Mouse (Mus musculus): ENCODE results near the gene Dtx3. TPM values are rescaled to one million over a fixed set of nuclear protein-coding genes. Genes with fewer than 3 reads are reported as not detected.

Gene Dtx3
- polyA plus RNA-seq, 2 experiments, result 157 to 565 TPM

DNA sequence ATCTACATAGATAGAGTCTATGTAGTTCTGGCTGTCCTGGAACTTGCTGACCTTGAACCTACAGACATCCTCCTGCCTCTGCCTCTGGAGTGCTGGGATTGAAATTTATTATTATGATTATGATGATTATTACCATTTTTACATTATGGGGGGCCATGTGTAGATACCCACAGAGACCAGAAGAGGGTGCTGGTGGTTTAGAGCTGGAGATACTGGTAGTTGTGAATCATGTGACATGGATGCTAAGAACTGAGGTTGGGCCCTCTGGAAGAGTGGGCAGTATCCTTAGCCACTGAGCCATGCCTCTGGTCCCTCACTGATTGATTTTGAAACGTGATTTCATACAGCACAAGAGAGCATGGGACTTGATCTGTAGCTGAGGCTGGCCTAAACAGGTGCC is 9.1 kb downstream of the Dtx3 start:
- H3K4me1 ChIP-seq (ENCODE audit: control insufficient read depth, insufficient read depth, low read length), result peaks cover 22% of the 10 kb centered on the region
- H3K9me3 ChIP-seq (ENCODE audit: control insufficient read depth, low read length), result no peaks in the 10 kb centered on the region

DNA sequence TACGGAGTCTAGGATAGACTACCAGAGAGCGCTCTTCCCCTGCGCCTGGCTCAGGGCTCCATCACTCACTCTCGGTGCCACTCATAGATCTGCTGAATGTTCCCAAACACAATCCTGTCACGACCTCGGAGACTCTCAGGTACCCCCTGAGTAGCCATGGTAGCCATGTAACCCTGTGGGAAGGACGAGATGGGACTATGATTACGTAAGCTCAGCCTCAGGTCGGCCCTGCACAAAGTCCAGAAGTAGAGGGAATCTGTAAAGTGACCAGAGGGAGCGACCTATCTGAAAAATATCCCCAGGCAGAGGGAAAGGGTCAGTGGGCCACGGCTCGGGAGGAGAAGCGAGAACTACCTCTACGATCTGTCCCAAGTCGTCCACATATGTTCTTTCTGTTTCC is 10.0 kb downstream of the Dtx3 start:
- Histone ChIP-seq H3K4me2 (replicated peaks; ENCODE audit: low read depth, low read length, severe bottlenecking) (no peak overlapping the region), H3K27me3 (ENCODE audit: control insufficient read depth, insufficient read depth, low read length) (peaks cover 5% of the 10 kb centered on the region), H3K9ac (ENCODE audit: low read depth, low read length, severe bottlenecking) (no peak overlapping the region), H3K27ac (replicated peaks; ENCODE audit: low read depth, low read length) (no peak overlapping the region), H3K4me3 (replicated peaks; ENCODE audit: low read length) (no peak overlapping the region), H3K36me3 (ENCODE audit: control insufficient read depth, insufficient read depth, low read length) (peaks cover 54% of the 10 kb centered on the region), H3K9me3 (ENCODE audit: control insufficient read depth, low read length) (no peaks in the 10 kb centered on the region), H3K4me1 (ENCODE audit: control insufficient read depth, insufficient read depth, low read length) (peaks cover 17% of the 10 kb centered on the region)
- 85% methylated on average over 15 of the region's 15 CpGs for WGBS
- no peak for TF ChIP-seq POLR2A (IDR thresholded peaks at IDR 0.05; ENCODE audit: borderline replicate concordance, extremely low read depth, insufficient read depth, insufficient read length)
- ATAC-seq (ENCODE audit: low FRiP score, low read depth) (no peak), DNase-seq (ENCODE audit: low spot score) (no peak)

More for the DNA sequence above, 9.1 kb downstream of the Dtx3 start:
- no peak for ATAC-seq (ENCODE audit: low FRiP score, low read depth)
- WGBS, result 83% methylated on average over 1 of the region's 1 CpGs
- TF ChIP-seq POLR2A (IDR thresholded peaks at IDR 0.05; ENCODE audit: borderline replicate concordance, extremely low read depth, insufficient read depth, insufficient read length), result no peak
- Histone ChIP-seq H3K36me3 (ENCODE audit: control insufficient read depth, insufficient read depth, low read length) (peaks cover 63% of the 10 kb centered on the region), H3K4me2 (replicated peaks; ENCODE audit: low read depth, low read length, severe bottlenecking) (no peak overlapping the region), H3K27me3 (ENCODE audit: control insufficient read depth, insufficient read depth, low read length) (no peaks in the 10 kb centered on the region), H3K4me3 (replicated peaks; ENCODE audit: low read length) (no peak overlapping the region), H3K27ac (replicated peaks; ENCODE audit: low read depth, low read length) (no peak overlapping the region), H3K9ac (ENCODE audit: low read depth, low read length, severe bottlenecking) (no peak overlapping the region)
- DNase-seq (ENCODE audit: low spot score), result no peak

DNA sequence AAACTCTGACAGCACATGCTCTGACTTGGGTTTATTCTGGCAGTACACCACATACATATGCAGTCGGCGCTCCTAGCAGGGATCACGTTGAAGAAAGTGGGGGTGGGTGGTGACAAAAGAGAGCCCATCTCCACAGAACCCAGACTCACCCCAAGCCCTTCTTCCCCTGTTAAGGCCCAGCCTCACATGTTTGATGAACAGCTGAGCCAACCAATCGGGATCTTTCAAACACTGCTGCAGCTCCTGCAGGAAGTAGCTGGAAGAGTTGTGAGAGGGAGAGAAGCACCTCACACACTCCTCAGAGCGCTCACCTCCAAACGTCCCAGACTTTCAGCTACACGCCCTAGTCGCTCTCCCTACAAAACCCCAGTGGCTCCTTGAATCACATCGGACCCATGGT is 10.4 kb downstream of the Dtx3 start:
- Histone ChIP-seq H3K4me3 (replicated peaks; ENCODE audit: low read length) (no peak overlapping the region), H3K27me3 (ENCODE audit: control insufficient read depth, insufficient read depth, low read length) (peaks cover 9% of the 10 kb centered on the region), H3K4me2 (replicated peaks; ENCODE audit: low read depth, low read length, severe bottlenecking) (no peak overlapping the region), H3K9ac (ENCODE audit: low read depth, low read length, severe bottlenecking) (no peak overlapping the region), H3K9me3 (ENCODE audit: control insufficient read depth, low read length) (no peaks in the 10 kb centered on the region), H3K4me1 (ENCODE audit: control insufficient read depth, insufficient read depth, low read length) (peaks cover 17% of the 10 kb centered on the region), H3K36me3 (ENCODE audit: control insufficient read depth, insufficient read depth, low read length) (peaks cover 53% of the 10 kb centered on the region), H3K27ac (replicated peaks; ENCODE audit: low read depth, low read length) (no peak overlapping the region)
- DNase-seq (ENCODE audit: low spot score) (no peak), ATAC-seq (ENCODE audit: low FRiP score, low read depth) (no peak)
- 77% methylated on average over 9 of the region's 9 CpGs for WGBS
- no peak for TF ChIP-seq POLR2A (IDR thresholded peaks at IDR 0.05; ENCODE audit: borderline replicate concordance, extremely low read depth, insufficient read depth, insufficient read length)

DNA sequence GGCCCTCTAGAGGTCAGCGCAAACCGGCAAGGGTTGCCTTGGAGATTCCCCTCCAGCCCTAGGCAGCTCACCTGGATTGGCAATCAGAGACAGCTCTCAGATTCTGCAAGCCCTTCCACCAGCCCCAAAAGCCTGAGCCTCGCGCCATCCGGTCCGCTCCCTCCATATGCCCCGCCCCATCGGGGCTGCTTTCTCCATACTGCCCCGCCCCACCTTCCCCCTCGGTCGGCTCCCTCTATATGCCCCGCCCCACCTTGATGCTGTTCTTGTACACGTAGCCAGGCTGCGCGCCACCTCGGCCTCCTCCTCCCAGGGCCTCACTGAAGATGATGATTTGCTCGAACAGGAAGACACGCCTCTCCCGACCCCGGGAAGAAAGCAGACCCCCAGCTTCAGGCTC is 11.8 kb downstream of the Dtx3 start:
- no peak overlapping the region for H3K9ac ChIP-seq (ENCODE audit: low read depth, low read length, severe bottlenecking)
- no peak overlapping the region for H3K4me3 ChIP-seq (replicated peaks; ENCODE audit: low read length)
- H3K27ac ChIP-seq (replicated peaks; ENCODE audit: low read depth, low read length), result no peak overlapping the region
- peaks cover 17% of the 10 kb centered on the region for H3K4me1 ChIP-seq (ENCODE audit: control insufficient read depth, insufficient read depth, low read length)
- peaks cover 22% of the 10 kb centered on the region for H3K27me3 ChIP-seq (ENCODE audit: control insufficient read depth, insufficient read depth, low read length)
- ATAC-seq (ENCODE audit: low FRiP score, low read depth), result no peak
- peaks cover 53% of the 10 kb centered on the region for H3K36me3 ChIP-seq (ENCODE audit: control insufficient read depth, insufficient read depth, low read length)
- TF ChIP-seq POLR2A (IDR thresholded peaks at IDR 0.05; ENCODE audit: borderline replicate concordance, extremely low read depth, insufficient read depth, insufficient read length), result no peak
- H3K9me3 ChIP-seq (ENCODE audit: control insufficient read depth, low read length), result no peaks in the 10 kb centered on the region
- no peak overlapping the region for H3K4me2 ChIP-seq (replicated peaks; ENCODE audit: low read depth, low read length, severe bottlenecking)
- no peak for DNase-seq (ENCODE audit: low spot score)
- 17% methylated on average over 16 of the region's 20 CpGs for WGBS

DNA sequence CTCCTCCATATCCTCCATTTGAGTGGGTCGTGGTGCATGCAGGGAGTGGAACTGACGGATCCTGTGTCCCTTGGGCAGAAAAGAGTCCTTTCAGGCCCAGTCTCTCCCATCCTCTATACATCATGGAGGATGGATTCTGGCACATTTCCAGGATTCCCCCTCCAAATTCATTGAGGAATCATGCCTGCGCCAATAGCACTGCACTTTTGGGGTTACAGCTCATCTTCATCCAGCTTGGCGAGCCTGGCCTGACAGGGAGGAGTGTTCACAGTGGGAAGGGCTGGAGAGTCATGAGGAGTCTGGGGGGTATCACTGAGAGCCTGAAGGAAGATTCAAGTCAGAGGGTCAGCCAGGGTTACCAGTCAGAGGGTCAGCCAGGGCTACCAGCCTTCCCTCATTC is 12.9 kb downstream of the Dtx3 start:
- peaks cover 33% of the 10 kb centered on the region for H3K27me3 ChIP-seq (ENCODE audit: control insufficient read depth, insufficient read depth, low read length)
- DNase-seq (ENCODE audit: low spot score) (no peak), ATAC-seq (ENCODE audit: low FRiP score, low read depth) (no peak)
- no peak for TF ChIP-seq POLR2A (IDR thresholded peaks at IDR 0.05; ENCODE audit: borderline replicate concordance, extremely low read depth, insufficient read depth, insufficient read length)
- peaks cover 22% of the 10 kb centered on the region for H3K4me1 ChIP-seq (ENCODE audit: control insufficient read depth, insufficient read depth, low read length)
- no peak overlapping the region for H3K4me2 ChIP-seq (replicated peaks; ENCODE audit: low read depth, low read length, severe bottlenecking)
- H3K36me3 ChIP-seq (ENCODE audit: control insufficient read depth, insufficient read depth, low read length), result peaks cover 53% of the 10 kb centered on the region
- no peak overlapping the region for H3K9ac ChIP-seq (ENCODE audit: low read depth, low read length, severe bottlenecking)
- no peak overlapping the region for H3K27ac ChIP-seq (replicated peaks; ENCODE audit: low read depth, low read length)
- no peak overlapping the region for H3K4me3 ChIP-seq (replicated peaks; ENCODE audit: low read length)
- 86% methylated on average over 4 of the region's 4 CpGs for WGBS
- no peaks in the 10 kb centered on the region for H3K9me3 ChIP-seq (ENCODE audit: control insufficient read depth, low read length)

DNA sequence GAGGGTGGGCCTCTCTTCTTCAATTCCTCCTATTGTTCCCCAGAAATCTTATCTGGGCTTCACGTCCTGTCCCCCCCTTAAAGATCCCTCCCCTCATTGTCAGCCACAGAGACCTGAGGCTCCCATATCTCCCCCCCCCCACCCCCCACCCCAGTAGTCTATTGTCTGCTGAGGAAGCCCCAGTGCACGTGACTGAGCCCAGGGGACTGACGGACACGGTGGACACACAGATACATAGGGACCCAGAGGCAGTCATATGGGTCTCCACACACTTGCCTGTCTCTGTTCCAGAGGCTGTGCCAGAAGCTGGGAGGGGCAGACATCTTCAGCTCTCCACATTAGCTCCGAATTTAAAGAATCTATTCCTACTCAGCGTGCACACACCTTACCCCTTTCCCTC is 14.0 kb downstream of the Dtx3 start:
- H3K4me1 ChIP-seq (ENCODE audit: control insufficient read depth, insufficient read depth, low read length), result peaks cover 19% of the 10 kb centered on the region
- no peak overlapping the region for H3K9ac ChIP-seq (ENCODE audit: low read depth, low read length, severe bottlenecking)
- no peak overlapping the region for H3K4me2 ChIP-seq (replicated peaks; ENCODE audit: low read depth, low read length, severe bottlenecking)
- peaks cover 42% of the 10 kb centered on the region for H3K27me3 ChIP-seq (ENCODE audit: control insufficient read depth, insufficient read depth, low read length)
- no peak overlapping the region for H3K27ac ChIP-seq (replicated peaks; ENCODE audit: low read depth, low read length)
- H3K4me3 ChIP-seq (replicated peaks; ENCODE audit: low read length), result no peak overlapping the region
- WGBS, result 87% methylated on average over 6 of the region's 6 CpGs
- ATAC-seq (ENCODE audit: low FRiP score, low read depth) (no peak), DNase-seq (ENCODE audit: low spot score) (no peak)
- H3K9me3 ChIP-seq (ENCODE audit: control insufficient read depth, low read length), result no peaks in the 10 kb centered on the region
- peaks cover 46% of the 10 kb centered on the region for H3K36me3 ChIP-seq (ENCODE audit: control insufficient read depth, insufficient read depth, low read length)
- no peak for TF ChIP-seq POLR2A (IDR thresholded peaks at IDR 0.05; ENCODE audit: borderline replicate concordance, extremely low read depth, insufficient read depth, insufficient read length)

Data from limb, embryonic 14.5 days (tissue).